Mouse (Mus musculus) hindbrain, embryonic 11.5 days (tissue): Measurements from ENCODE around the gene Nfam1. TPM values are rescaled to one million over a fixed set of nuclear protein-coding genes. Genes with fewer than 3 reads are reported as not detected.

ENCODE experiments used
- ATAC-seq: fragments of 200-750 bp; cut with Nextera tagmentation; 2 replicates; pipeline ENCODE4 v1.8.0; 2017; ENCODE audit warnings: mild to moderate bottlenecking, moderate TSS enrichment, moderate library complexity; ENCODE audit not compliant: low FRiP score
- DNase-seq: peaks from one replicate; pipeline ENCODE4 v3.0.0-alpha.2; 2015; ENCODE audit warnings: low spot score
- H3K27ac ChIP-seq: fragments of 300-500 bp; sonication (generic); 2 replicates; pipeline ENCODE4 v1.5.1; 2014; ENCODE audit warnings: mild to moderate bottlenecking, low read depth, low read length
- H3K27me3 ChIP-seq: fragments of 300-500 bp; sonication (generic); 2 replicates; pipeline ENCODE4 v1.6.1; 2014; ENCODE audit warnings: mild to moderate bottlenecking, low read length, moderate library complexity, mixed read lengths; ENCODE audit not compliant: control insufficient read depth, insufficient read depth
- H3K36me3 ChIP-seq: fragments of 300-500 bp; sonication (generic); 2 replicates; pipeline ENCODE4 v1.6.1; 2014; ENCODE audit warnings: mild to moderate bottlenecking, low read length, moderate library complexity, mixed read lengths; ENCODE audit not compliant: control insufficient read depth, insufficient read depth
- H3K4me1 ChIP-seq: fragments of 300-500 bp; sonication (generic); replicated peaks from 2 replicates; pipeline ENCODE4 v1.6.1; 2014; ENCODE audit warnings: low read length, mixed read lengths; ENCODE audit not compliant: control insufficient read depth, insufficient read depth
- H3K4me2 ChIP-seq: fragments of 300-500 bp; sonication (generic); replicated peaks from 2 replicates; pipeline ENCODE4 v1.6.1; 2014; ENCODE audit warnings: mild to moderate bottlenecking, low read depth, low read length
- H3K4me3 ChIP-seq: fragments of 300-500 bp; sonication (generic); 2 replicates; pipeline ENCODE4 v1.5.1; 2014; ENCODE audit warnings: low read depth, low read length
- H3K9ac ChIP-seq: fragments of 300-500 bp; sonication (generic); 2 replicates; pipeline ENCODE4 v1.6.1; 2014; ENCODE audit warnings: low read depth, low read length
- H3K9me3 ChIP-seq: fragments of 300-500 bp; sonication (generic); 2 replicates; pipeline ENCODE4 v1.6.1; 2016; ENCODE audit warnings: low read length; ENCODE audit not compliant: control insufficient read depth
- WGBS: fragments of 180-500 bp; shearing (Covaris S2); extraction: QIAGEN DNeasy Blood & Tissue Kit; methylation state at CpG from one replicate; pipeline ENCODE4 v1.1.7; 2014; 5-methylcytosine and 5-hydroxymethylcytosine counted together
- polyA plus RNA-seq: library from polyadenylated mRNA; unstranded; fragments of >200 nt; fragmentation: Nextera tagmentation; extraction: Ambion mirVana; gene quantifications from 2 replicates; pipeline ENCODE4 v1.2.1, GENCODE M21; 2014

Nfam1 gene
- polyA plus RNA-seq, 1 experiment from 2014 or later: 2.3 TPM

- no peaks in the 10 kb centered on the region for H3K9me3 ChIP-seq
- 56% methylated on average over 7 of the region's 7 CpGs for WGBS
- H3K9ac ChIP-seq: no peak overlapping the region
- no peak overlapping the region for H3K4me3 ChIP-seq
- H3K4me1 ChIP-seq: peaks cover 19% of the 10 kb centered on the region
- H3K27ac ChIP-seq: no peak overlapping the region
- peaks cover 16% of the 10 kb centered on the region; the same call in 1 of the 2 replicates for H3K27me3 ChIP-seq
- no peak for DNase-seq
- H3K4me2 ChIP-seq: no peak overlapping the region
- no peaks in the 10 kb centered on the region for H3K36me3 ChIP-seq
- ATAC-seq: no peak
Measured at GRCm38 (mm10) chr15:83036089-83036488, 3.0 kb upstream of the Nfam1 start.

- Histone ChIP-seq H3K27ac (no peak overlapping the region), H3K27me3 (peaks cover 13% of the 10 kb centered on the region; the same call in 1 of the 2 replicates), H3K4me2 (peak overlapping the region; percentile 19; the same call in 1 of the 2 replicates), H3K4me3 (no peak overlapping the region), H3K36me3 (no peaks in the 10 kb centered on the region), H3K9me3 (no peaks in the 10 kb centered on the region), H3K9ac (0 out of 2 replicates have a peak overlapping the region, but pooled peaks have one; percentile 23), H3K4me1 (peaks cover 28% of the 10 kb centered on the region)
- 11% methylated on average over 17 of the region's 17 CpGs for WGBS
- peak; percentile 64 for DNase-seq
- ATAC-seq: peak; percentile 41; the same call in 1 of the 2 replicates
Measured at GRCm38 (mm10) chr15:83034275-83034977, 1.3 kb upstream of the Nfam1 start.

- no peak for ATAC-seq
- Histone ChIP-seq H3K27ac (no peak overlapping the region), H3K4me3 (no peak overlapping the region), H3K4me1 (peaks cover 30% of the 10 kb centered on the region), H3K36me3 (no peaks in the 10 kb centered on the region), H3K27me3 (0 out of 2 replicates have a peak, but pooled peaks cover 10% of the 10 kb centered on the region), H3K9me3 (no peaks in the 10 kb centered on the region), H3K9ac (no peak overlapping the region), H3K4me2 (no peak overlapping the region)
- no peak for DNase-seq
- 53% methylated on average over 4 of the region's 4 CpGs for WGBS
Measured at GRCm38 (mm10) chr15:83030884-83031283, 2.2 kb downstream of the Nfam1 start.

- peak; percentile 21; the same call in 1 of the 2 replicates for ATAC-seq
- DNase-seq: peak; percentile 61
- peak overlapping the region; percentile 80 for H3K27ac ChIP-seq
- 0 out of 2 replicates have a peak, but pooled peaks cover 10% of the 10 kb centered on the region for H3K27me3 ChIP-seq
- peaks cover 36% of the 10 kb centered on the region for H3K4me1 ChIP-seq
- H3K4me2 ChIP-seq: no peak overlapping the region
- 37% methylated on average over 11 of the region's 11 CpGs for WGBS
- H3K36me3 ChIP-seq: no peaks in the 10 kb centered on the region
- no peaks in the 10 kb centered on the region for H3K9me3 ChIP-seq
- H3K4me3 ChIP-seq: no peak overlapping the region
- H3K9ac ChIP-seq: peak overlapping the region; percentile 8; the same call in 1 of the 2 replicates
Measured at GRCm38 (mm10) chr15:83029725-83030718, 3.1 kb downstream of the Nfam1 start.

GRCm38 (mm10) chr15:83026129-83026528 is 7.0 kb downstream of the Nfam1 start:
- DNase-seq (no peak), ATAC-seq (no peak)
- Histone ChIP-seq H3K27me3 (0 out of 2 replicates have a peak, but pooled peaks cover 2% of the 10 kb centered on the region), H3K4me1 (peaks cover 19% of the 10 kb centered on the region), H3K9me3 (no peaks in the 10 kb centered on the region), H3K27ac (no peak overlapping the region), H3K4me2 (no peak overlapping the region), H3K9ac (no peak overlapping the region), H3K4me3 (no peak overlapping the region), H3K36me3 (no peaks in the 10 kb centered on the region)
- 58% methylated on average over 8 of the region's 8 CpGs for WGBS

- no peak overlapping the region for H3K9ac ChIP-seq
- H3K4me3 ChIP-seq: no peak overlapping the region
- ATAC-seq: no peak
- 0 out of 2 replicates have a peak, but pooled peaks cover 2% of the 10 kb centered on the region for H3K27me3 ChIP-seq
- WGBS: 23% methylated on average over 25 of the region's 25 CpGs
- H3K4me2 ChIP-seq: no peak overlapping the region
- peak; percentile 43 for DNase-seq
- no peaks in the 10 kb centered on the region for H3K36me3 ChIP-seq
- peaks cover 15% of the 10 kb centered on the region for H3K4me1 ChIP-seq
- no peak overlapping the region for H3K27ac ChIP-seq
- no peaks in the 10 kb centered on the region for H3K9me3 ChIP-seq
Measured at GRCm38 (mm10) chr15:83025041-83025760, 7.9 kb downstream of the Nfam1 start.

GRCm38 (mm10) chr15:83022947-83023346 is 10.2 kb downstream of the Nfam1 start:
- no peak for ATAC-seq
- Histone ChIP-seq H3K4me3 (no peak overlapping the region), H3K27me3 (0 out of 2 replicates have a peak, but pooled peaks cover 2% of the 10 kb centered on the region), H3K36me3 (no peaks in the 10 kb centered on the region), H3K4me1 (peaks cover 10% of the 10 kb centered on the region), H3K9ac (no peak overlapping the region), H3K4me2 (no peak overlapping the region), H3K9me3 (no peaks in the 10 kb centered on the region), H3K27ac (no peak overlapping the region)
- WGBS: 26% methylated on average over 8 of the region's 8 CpGs
- DNase-seq: no peak
